Mouse (Mus musculus) spleen, postnatal 10 days (tissue): ENCODE results near the gene Armc8.

Source experiments
- DNase-seq, 2 experiments: peaks; one replicate each; pipeline ENCODE4 v3.0.0; 2021 to 2022; ENCODE audit warnings: low spot score in 2 of 2

Armc8 gene

DNA sequence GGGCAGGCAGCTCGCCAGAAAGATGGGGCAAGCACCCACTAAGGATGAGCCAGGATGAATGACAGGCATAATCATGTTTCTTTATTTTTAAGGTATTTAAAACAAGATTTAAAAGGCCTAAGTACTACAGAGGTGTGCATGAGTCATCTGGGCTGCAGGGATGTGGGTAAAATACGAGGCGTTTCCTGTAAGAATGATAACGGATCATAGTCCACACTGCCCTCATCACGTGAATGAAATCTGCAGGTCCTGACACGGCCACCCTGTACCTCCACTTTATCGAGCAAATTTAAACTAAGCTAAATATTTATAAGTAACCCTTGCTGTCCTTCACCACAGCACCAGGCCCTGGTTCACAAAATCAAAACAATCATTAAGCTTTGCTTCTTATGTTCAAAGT lies 62.8 kb downstream of the Armc8 start:
- DNase-seq = no peak

DNA sequence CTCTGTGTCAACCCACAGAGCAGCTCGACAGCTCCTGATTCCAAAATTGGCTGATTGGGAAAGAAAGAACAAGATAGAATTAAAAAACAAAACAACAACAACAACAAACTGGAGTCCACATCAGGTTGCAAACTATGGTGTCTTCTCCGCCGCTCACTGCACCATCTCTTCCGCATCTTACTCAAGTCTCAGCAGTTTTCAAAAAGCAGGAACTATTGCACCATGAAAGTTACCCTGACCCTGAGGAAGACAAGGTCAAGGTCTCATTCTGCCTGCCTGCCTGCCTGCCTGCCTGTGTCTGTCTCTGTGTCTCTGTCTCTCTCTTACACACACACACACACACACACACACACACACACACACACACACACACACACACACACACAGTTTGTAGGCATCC lies 69.4 kb downstream of the Armc8 start:
- no peak for DNase-seq

GRCm38 (mm10) chr9:99492634-99493200 lies 76.0 kb downstream of the Armc8 start:
- no peak for DNase-seq

DNA sequence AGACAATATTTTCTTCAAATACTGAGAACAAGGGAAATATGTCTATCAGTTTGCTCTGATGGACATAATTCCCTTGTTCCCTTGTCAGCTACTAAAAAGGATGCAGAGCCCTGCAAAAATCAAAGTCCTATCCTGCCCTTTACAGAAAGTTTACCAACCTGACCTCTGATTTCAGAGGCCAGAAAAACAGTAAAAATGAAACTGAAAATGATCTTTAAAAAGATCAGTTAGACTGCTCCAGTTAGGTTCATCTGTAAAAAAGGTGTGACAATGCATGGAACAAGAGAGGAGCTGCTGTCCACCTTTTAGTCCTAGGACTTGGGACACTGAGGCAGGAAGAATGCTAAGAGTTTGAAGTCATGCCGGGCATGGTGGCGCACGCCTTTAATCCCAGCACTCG lies 77.6 kb downstream of the Armc8 start:
- DNase-seq = no peak

GRCm38 (mm10) chr9:99487841-99488240 lies 80.9 kb downstream of the Armc8 start:
- no peak for DNase-seq

GRCm38 (mm10) chr9:99487126-99487695 lies 81.5 kb downstream of the Armc8 start:
- no peak for DNase-seq

- DNase-seq = no peak
Observed at GRCm38 (mm10) chr9:99485144-99485543, 83.6 kb downstream of the Armc8 start.

DNA sequence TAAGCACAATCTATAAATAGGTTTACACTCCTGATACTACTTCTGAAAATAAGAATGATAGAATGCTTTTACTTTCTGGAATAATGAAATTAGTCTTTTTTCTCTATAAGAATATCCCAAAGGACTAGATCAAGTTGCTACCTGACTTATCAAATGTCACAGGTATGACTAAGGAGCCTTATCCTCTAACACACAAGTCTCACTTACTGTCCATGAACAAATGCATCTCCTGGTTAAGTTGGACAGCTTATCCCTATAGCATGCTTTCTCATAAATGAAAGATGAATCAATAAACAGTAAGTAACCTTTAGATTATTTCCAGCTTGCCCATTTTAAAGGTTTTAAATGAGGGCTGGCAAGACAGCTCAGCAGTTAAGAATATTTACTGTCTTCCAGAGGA lies 84.1 kb downstream of the Armc8 start:
- no peak for DNase-seq

DNA sequence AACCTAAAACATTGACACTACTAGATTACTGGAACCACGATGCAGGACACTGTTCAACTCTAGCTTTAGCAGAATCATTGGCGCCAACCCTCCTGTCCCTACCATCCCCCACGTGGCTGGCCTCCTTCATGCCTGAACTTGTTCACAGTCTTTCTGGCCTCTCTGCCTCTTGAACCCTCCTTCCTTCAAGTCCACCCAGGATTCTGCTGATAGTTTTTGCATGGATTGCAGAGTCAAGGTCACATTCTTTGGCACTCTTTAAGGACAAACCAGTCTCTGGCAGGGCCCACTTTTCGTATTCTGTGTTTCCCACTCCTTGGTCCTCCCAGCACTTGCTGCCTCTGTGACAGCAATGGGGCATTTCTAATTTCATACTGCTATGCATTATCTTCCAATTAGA lies 85.5 kb downstream of the Armc8 start:
- no peak for DNase-seq

DNA sequence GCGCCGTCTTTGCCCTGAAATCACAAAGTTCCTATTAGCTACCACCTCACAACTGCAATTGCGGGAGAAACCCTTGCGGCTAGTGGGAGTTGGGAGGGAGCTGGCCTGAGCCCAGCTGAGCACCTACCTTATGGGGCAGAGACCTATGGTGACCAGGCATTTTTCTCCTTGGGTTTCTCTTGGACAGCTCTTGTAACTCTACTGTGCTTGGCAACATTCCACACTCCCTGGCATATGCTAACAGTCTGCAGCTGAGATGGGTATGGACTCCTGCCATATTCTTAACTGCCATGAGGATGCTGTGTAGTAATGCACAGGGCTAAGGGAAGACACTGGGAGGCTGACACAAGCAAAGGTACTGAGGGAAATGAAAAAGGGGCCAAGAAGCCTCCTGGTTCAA lies 87.9 kb downstream of the Armc8 start:
- DNase-seq = no peak

- DNase-seq = peak in 1 of 2 experiments; percentile 19
Observed at GRCm38 (mm10) chr9:99479181-99479711, 89.5 kb downstream of the Armc8 start.

DNA sequence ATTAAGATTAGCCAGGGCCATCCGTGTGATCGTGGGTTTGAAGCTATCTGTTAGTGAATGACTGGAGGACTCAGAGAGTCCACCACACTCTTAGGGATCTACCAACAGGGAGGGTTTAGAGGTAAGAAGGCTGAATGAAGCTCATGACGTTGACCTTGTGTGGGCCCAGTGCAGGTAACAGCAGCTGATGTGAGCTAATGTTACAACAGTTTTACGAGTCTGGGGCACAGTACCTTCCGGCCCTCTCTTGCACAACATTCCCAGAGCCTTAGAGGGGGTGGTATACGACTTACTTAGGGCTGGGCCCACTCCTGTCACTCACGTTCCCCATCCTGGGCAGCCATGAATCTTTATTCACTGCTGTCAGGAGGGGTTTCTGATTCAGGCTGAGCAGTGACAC lies 97.4 kb downstream of the Armc8 start:
- no peak for DNase-seq

GRCm38 (mm10) chr9:99470347-99471092 lies 98.2 kb downstream of the Armc8 start:
- DNase-seq = no peak

DNA sequence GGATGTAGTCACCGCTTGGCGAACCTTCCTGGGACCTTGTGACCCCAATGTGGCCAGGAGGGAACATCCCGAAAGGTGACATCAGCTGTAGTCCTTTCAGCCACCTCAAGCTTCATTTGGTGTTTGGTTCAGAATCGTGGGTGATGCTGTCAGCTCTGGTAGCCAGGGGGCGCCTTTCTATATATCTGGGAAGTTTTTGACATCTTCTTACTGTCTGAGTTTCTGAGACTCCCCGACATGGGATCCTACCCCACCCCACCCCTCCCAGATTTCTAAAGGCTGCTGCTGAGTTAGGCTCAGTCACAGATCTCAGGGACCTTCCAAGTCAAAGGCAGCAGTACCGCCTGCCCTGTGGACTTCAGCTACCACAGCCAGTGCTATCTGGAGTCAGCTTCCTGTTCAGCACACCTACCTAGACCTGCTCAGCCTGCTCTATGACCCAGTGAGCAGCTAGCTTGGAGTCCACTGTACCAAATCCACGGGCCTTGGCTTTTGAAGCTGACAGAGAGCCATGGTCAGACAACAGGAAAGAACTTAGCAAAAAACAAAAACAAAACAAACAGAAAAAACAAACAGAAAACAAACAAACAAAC lies 98.9 kb downstream of the Armc8 start:
- DNase-seq = peak in 1 of 2 experiments; percentile 47

- DNase-seq = no peak
Observed at GRCm38 (mm10) chr9:99468572-99468971, 100.1 kb downstream of the Armc8 start.

DNA sequence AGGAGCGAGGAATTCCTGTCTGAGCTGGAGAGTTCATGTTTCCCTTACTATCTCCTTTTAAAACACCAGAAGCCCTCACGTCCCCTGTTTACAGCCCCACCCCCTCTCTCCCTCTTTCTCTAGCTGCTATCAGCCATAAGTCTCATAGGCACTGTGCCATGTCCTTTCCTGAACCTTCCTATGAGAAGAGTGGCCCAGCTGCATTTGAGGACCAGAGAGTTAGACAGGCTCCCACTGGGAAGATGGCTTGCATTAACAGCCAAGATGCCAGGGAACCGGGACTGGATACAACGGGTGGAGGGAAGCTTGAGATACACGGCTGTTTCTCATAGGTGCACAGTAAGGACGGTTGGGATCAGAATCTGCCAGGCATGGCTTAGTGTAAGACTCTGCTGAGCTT lies 103.8 kb downstream of the Armc8 start:
- no peak for DNase-seq

DNA sequence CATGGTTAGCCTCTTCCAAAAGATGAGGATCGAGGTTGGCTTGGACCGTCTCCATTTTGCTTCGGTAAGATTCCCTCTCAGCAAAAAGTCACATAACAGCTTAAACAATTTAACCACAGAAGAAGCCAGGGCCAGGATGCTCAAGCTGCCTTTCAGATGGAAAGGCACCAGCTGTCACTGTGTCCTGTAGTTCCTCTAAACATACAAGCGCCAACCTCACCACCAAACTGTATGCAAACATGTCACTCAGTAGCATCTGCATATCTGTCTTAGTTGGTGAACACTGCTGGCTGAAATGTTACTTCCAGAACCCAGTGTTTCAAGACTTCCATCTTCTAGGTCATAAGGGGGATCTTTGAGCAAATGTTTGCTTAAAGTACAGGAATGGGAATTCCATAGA lies 109.0 kb downstream of the Armc8 start:
- DNase-seq = no peak

DNA sequence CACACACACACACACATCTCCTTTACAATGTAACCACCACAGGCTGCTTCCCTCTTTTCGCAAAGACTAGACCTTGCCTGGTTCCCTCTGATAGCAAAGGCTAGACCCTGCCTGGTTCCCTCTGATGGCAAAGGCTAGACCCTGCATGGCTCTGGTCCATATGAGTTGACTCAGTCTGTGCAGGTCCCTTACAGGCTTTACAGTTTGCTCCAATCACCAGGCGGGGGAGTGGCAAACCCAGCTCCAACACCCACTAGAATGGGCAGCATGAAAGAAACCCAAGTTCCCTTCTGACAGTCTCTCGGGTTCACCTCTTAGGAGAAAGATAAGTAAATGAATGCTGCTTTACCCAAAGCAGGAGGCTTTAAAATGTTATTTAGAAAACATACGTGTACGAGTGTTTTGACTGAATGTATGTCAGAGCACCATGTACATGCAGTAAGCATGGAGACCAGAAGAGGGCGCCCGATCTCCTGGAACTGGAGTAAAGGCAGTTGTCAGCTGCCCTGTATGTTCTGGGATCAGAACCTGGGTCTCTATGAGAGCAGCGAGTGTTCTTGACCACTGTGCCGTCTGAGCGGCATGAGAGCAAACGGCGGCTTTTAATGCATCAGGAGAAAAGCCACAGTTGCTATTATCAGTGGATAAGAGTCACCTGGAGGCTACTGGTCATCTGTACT lies 110.0 kb downstream of the Armc8 start:
- peak; percentile 49 to 79 for DNase-seq

GRCm38 (mm10) chr9:99454211-99454610 lies 114.5 kb downstream of the Armc8 start:
- DNase-seq = no peak

DNA sequence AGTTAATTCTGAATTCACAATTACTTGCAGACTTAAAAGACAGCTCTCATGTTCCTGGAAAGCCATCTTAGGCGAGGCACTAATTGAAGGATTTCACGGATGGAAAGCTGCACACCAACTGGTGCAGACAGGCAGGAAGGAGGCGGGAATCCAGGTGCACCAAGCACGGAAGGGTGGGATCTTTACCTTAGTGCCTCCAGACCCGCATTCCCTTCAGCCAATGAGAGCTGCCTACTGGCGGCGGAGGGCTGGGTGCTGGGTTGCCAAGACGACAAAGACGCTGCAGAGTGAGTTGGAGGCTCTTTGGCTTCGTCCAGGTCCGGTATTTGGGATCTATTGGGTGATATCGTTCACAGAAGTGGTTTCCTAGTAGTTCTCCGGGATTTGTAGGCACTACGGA lies 117.5 kb downstream of the Armc8 start, which contains the start of gene Nme9:
Gene Nme9 (plus strand): TSS at position 315 of the 400 bp plus-strand sequence.
- no peak for DNase-seq

- peak in 1 of 2 experiments; percentile 28 for DNase-seq
Observed at GRCm38 (mm10) chr9:99449886-99450647, 118.6 kb downstream of the Armc8 start.
